Mouse (Mus musculus): ENCODE data around the gene Ankrd28. TPM values are rescaled to one million over a fixed set of nuclear protein-coding genes. Genes with fewer than 3 reads are reported as not detected.

The Ankrd28 gene
- polyA plus RNA-seq, 1 experiment: 11.6 TPM

- Histone ChIP-seq H3K79me3 (ENCODE audit: low read depth) (no peaks in the 10 kb centered on the region), H3ac (ENCODE audit: control insufficient read depth, insufficient read length, low read depth) (no peak overlapping the region), H3K4me3 (ENCODE audit: insufficient read depth, poor library complexity, severe bottlenecking) (no peak overlapping the region), H3K79me2 (ENCODE audit: control insufficient read depth, insufficient read depth) (no peaks in the 10 kb centered on the region), H3K27me3 (ENCODE audit: control insufficient read depth, insufficient read depth, insufficient read length) (no peaks in the 10 kb centered on the region), H3K36me3 (ENCODE audit: control insufficient read depth, insufficient read depth) (no peaks in the 10 kb centered on the region)
- TF ChIP-seq MYOD1 (IDR thresholded peaks at IDR 0.05; ENCODE audit: control insufficient read depth, insufficient read length, low read depth): no peak
- TF ChIP-seq FOSL1 (IDR thresholded peaks at IDR 0.05; ENCODE audit: insufficient read depth, low read length, poor library complexity, severe bottlenecking): no peak
- no peak for TF ChIP-seq USF1 (IDR thresholded peaks at IDR 0.05; ENCODE audit: low read depth)
- no peak for TF ChIP-seq MAX (IDR thresholded peaks at IDR 0.05)
- no peak for TF ChIP-seq CEBPB (IDR thresholded peaks at IDR 0.05; ENCODE audit: low read depth)
- TF ChIP-seq CTCF (IDR thresholded peaks at IDR 0.05; ENCODE audit: control insufficient read depth, insufficient read depth, insufficient read length): no peak
Measured at GRCm38 (mm10) chr14:31858679-31859078, 28.2 kb upstream of the Ankrd28 start.

GRCm38 (mm10) chr14:31857096-31857975 lies 26.9 kb upstream of the Ankrd28 start:
- Histone ChIP-seq H3K27me3 (ENCODE audit: control insufficient read depth, insufficient read depth, insufficient read length) (no peaks in the 10 kb centered on the region), H3K79me2 (ENCODE audit: control insufficient read depth, insufficient read depth) (no peaks in the 10 kb centered on the region), H3ac (ENCODE audit: control insufficient read depth, insufficient read length, low read depth) (no peak overlapping the region), H3K79me3 (ENCODE audit: low read depth) (no peaks in the 10 kb centered on the region), H3K36me3 (ENCODE audit: control insufficient read depth, insufficient read depth) (no peaks in the 10 kb centered on the region), H3K4me3 (ENCODE audit: insufficient read depth, poor library complexity, severe bottlenecking) (no peak overlapping the region)
- TF ChIP-seq MYOD1 (IDR thresholded peaks at IDR 0.05; ENCODE audit: control insufficient read depth, insufficient read length, low read depth) (no peak), CEBPB (IDR thresholded peaks at IDR 0.05; ENCODE audit: low read depth) (no peak), CTCF (IDR thresholded peaks at IDR 0.05; ENCODE audit: control insufficient read depth, insufficient read depth, insufficient read length) (no peak), MAX (IDR thresholded peaks at IDR 0.05) (no peak), USF1 (IDR thresholded peaks at IDR 0.05; ENCODE audit: low read depth) (no peak), MYOG (IDR thresholded peaks at IDR 0.05; ENCODE audit: control insufficient read depth, extremely low read depth, insufficient read length) (no peak), FOSL1 (IDR thresholded peaks at IDR 0.05; ENCODE audit: insufficient read depth, low read length, poor library complexity, severe bottlenecking) (no peak)

- Histone ChIP-seq H3ac (ENCODE audit: control insufficient read depth, insufficient read length, low read depth) (no peak overlapping the region), H3K36me3 (ENCODE audit: control insufficient read depth, insufficient read depth) (no peaks in the 10 kb centered on the region), H3K79me3 (ENCODE audit: low read depth) (no peaks in the 10 kb centered on the region), H3K4me3 (ENCODE audit: insufficient read depth, poor library complexity, severe bottlenecking) (no peak overlapping the region), H3K27me3 (ENCODE audit: control insufficient read depth, insufficient read depth, insufficient read length) (no peaks in the 10 kb centered on the region), H3K79me2 (ENCODE audit: control insufficient read depth, insufficient read depth) (no peaks in the 10 kb centered on the region)
- TF ChIP-seq CEBPB (IDR thresholded peaks at IDR 0.05; ENCODE audit: low read depth) (no peak), MAX (IDR thresholded peaks at IDR 0.05) (no peak), USF1 (IDR thresholded peaks at IDR 0.05; ENCODE audit: low read depth) (no peak), CTCF (IDR thresholded peaks at IDR 0.05; ENCODE audit: control insufficient read depth, insufficient read depth, insufficient read length) (no peak), MYOD1 (IDR thresholded peaks at IDR 0.05; ENCODE audit: control insufficient read depth, insufficient read length, low read depth) (no peak), MYOG (IDR thresholded peaks at IDR 0.05; ENCODE audit: control insufficient read depth, extremely low read depth, insufficient read length) (no peak), FOSL1 (IDR thresholded peaks at IDR 0.05; ENCODE audit: insufficient read depth, low read length, poor library complexity, severe bottlenecking) (no peak)
Measured at GRCm38 (mm10) chr14:31856007-31856406, 25.6 kb upstream of the Ankrd28 start.

GRCm38 (mm10) chr14:31854667-31855066 lies 24.2 kb upstream of the Ankrd28 start:
- no peaks in the 10 kb centered on the region for H3K27me3 ChIP-seq (ENCODE audit: control insufficient read depth, insufficient read depth, insufficient read length)
- TF ChIP-seq CTCF (IDR thresholded peaks at IDR 0.05; ENCODE audit: control insufficient read depth, insufficient read depth, insufficient read length): no peak
- TF ChIP-seq MYOG (IDR thresholded peaks at IDR 0.05; ENCODE audit: control insufficient read depth, extremely low read depth, insufficient read length): no peak
- no peak for TF ChIP-seq MAX (IDR thresholded peaks at IDR 0.05)
- TF ChIP-seq MYOD1 (IDR thresholded peaks at IDR 0.05; ENCODE audit: control insufficient read depth, insufficient read length, low read depth): no peak
- no peak for TF ChIP-seq FOSL1 (IDR thresholded peaks at IDR 0.05; ENCODE audit: insufficient read depth, low read length, poor library complexity, severe bottlenecking)
- TF ChIP-seq USF1 (IDR thresholded peaks at IDR 0.05; ENCODE audit: low read depth): no peak
- TF ChIP-seq CEBPB (IDR thresholded peaks at IDR 0.05; ENCODE audit: low read depth): no peak
- H3K4me3 ChIP-seq (ENCODE audit: insufficient read depth, poor library complexity, severe bottlenecking): no peak overlapping the region

GRCm38 (mm10) chr14:31843571-31843970 lies 13.1 kb upstream of the Ankrd28 start:
- Histone ChIP-seq H3K79me2 (ENCODE audit: control insufficient read depth, insufficient read depth) (no peaks in the 10 kb centered on the region), H3ac (ENCODE audit: control insufficient read depth, insufficient read length, low read depth) (no peak overlapping the region), H3K36me3 (ENCODE audit: control insufficient read depth, insufficient read depth) (no peaks in the 10 kb centered on the region), H3K4me3 (ENCODE audit: insufficient read depth, poor library complexity, severe bottlenecking) (no peak overlapping the region), H3K79me3 (ENCODE audit: low read depth) (no peaks in the 10 kb centered on the region), H3K27me3 (ENCODE audit: control insufficient read depth, insufficient read depth, insufficient read length) (peaks cover 4% of the 10 kb centered on the region)
- no peak for TF ChIP-seq CEBPB (IDR thresholded peaks at IDR 0.05; ENCODE audit: low read depth)
- no peak for TF ChIP-seq MYOG (IDR thresholded peaks at IDR 0.05; ENCODE audit: control insufficient read depth, extremely low read depth, insufficient read length)
- no peak for TF ChIP-seq MAX (IDR thresholded peaks at IDR 0.05)
- no peak for TF ChIP-seq MYOD1 (IDR thresholded peaks at IDR 0.05; ENCODE audit: control insufficient read depth, insufficient read length, low read depth)
- no peak for TF ChIP-seq USF1 (IDR thresholded peaks at IDR 0.05; ENCODE audit: low read depth)
- no peak for TF ChIP-seq CTCF (IDR thresholded peaks at IDR 0.05; ENCODE audit: control insufficient read depth, insufficient read depth, insufficient read length)
- TF ChIP-seq FOSL1 (IDR thresholded peaks at IDR 0.05; ENCODE audit: insufficient read depth, low read length, poor library complexity, severe bottlenecking): no peak

More at GRCm38 (mm10) chr14:31854667-31855066, 24.2 kb upstream of the Ankrd28 start:
- Histone ChIP-seq H3K36me3 (ENCODE audit: control insufficient read depth, insufficient read depth) (no peaks in the 10 kb centered on the region), H3ac (ENCODE audit: control insufficient read depth, insufficient read length, low read depth) (no peak overlapping the region), H3K79me2 (ENCODE audit: control insufficient read depth, insufficient read depth) (no peaks in the 10 kb centered on the region), H3K79me3 (ENCODE audit: low read depth) (no peaks in the 10 kb centered on the region)
